Mouse (Mus musculus) gastrocnemius, postnatal 36 days (tissue): ENCODE data around the gene Asf1b. TPM values are rescaled to one million over a fixed set of nuclear protein-coding genes. Genes with fewer than 3 reads are reported as not detected.

Experiments
- DNase-seq, 2 experiments: peaks; one replicate each; pipeline ENCODE4 v3.0.0; 2022
- intact Hi-C: fragments of 180-260 bp; cut with DNase I; formaldehyde crosslinking; loops from one replicate; pipeline ENCODE4 v1.15.1; 2025
- long read RNA-seq, 2 experiments: library from polyadenylated mRNA; stranded (forward); transcript quantifications; one replicate each; pipeline ENCODE4 v2.0.0; 2021
- total RNA-seq, 2 experiments: library from RNA; stranded (reverse); gene quantifications; 2 replicates each; pipeline ENCODE4 v1.2.3; 2021

The Asf1b gene
- total RNA-seq = under 1 TPM; 0.42 to 0.71 TPM
- long read RNA-seq, experiment 1 = 0 reads
- long read RNA-seq, experiment 2, partial matches to known transcripts = 0 of 1 reads
- long read RNA-seq, experiment 2, other reads (novel, unspliced or antisense) = 0 of 1 reads

GRCm38 (mm10) chr8:83955106-83955957, at the start of gene Asf1b, which contains the start of gene Gm10644:
TSS of gene Asf1b (plus strand) at chr8:83955507.
TSS of gene Gm10644 (minus strand) at chr8:83955205.
- DNase-seq = peak; percentile 92 to 97
- intact Hi-C loops = loop anchor here (5.0 to 10.0 kb wide), 3 partner anchors 58 to 293 kb away; no protein-coding TSS in a partner anchor

DNA sequence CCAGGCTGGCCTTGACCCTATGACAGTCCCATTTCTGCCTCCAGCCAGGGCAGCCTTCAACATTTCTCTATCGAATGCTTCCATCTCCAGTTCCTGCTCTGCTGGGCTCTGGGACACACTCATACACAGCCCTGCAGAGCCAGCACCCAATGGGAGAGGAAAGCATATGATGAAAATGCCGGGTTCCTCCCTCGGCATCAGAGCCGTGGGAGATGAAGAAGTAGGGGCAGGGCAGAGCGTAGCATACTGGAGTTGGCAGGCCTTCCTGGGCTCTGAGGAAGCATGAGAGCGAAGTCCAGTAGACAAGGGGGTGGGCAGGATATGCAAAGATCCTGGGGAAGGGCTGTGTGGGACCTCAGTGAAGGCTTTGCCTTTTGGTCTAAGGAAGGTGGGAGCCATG, 46.7 kb upstream of the Asf1b start:
- intact Hi-C loops = no loop called here
- no peak for DNase-seq

GRCm38 (mm10) chr8:83909311-83909710, 46.0 kb upstream of the Asf1b start:
- intact Hi-C loops = no loop called here
- no peak for DNase-seq

DNA sequence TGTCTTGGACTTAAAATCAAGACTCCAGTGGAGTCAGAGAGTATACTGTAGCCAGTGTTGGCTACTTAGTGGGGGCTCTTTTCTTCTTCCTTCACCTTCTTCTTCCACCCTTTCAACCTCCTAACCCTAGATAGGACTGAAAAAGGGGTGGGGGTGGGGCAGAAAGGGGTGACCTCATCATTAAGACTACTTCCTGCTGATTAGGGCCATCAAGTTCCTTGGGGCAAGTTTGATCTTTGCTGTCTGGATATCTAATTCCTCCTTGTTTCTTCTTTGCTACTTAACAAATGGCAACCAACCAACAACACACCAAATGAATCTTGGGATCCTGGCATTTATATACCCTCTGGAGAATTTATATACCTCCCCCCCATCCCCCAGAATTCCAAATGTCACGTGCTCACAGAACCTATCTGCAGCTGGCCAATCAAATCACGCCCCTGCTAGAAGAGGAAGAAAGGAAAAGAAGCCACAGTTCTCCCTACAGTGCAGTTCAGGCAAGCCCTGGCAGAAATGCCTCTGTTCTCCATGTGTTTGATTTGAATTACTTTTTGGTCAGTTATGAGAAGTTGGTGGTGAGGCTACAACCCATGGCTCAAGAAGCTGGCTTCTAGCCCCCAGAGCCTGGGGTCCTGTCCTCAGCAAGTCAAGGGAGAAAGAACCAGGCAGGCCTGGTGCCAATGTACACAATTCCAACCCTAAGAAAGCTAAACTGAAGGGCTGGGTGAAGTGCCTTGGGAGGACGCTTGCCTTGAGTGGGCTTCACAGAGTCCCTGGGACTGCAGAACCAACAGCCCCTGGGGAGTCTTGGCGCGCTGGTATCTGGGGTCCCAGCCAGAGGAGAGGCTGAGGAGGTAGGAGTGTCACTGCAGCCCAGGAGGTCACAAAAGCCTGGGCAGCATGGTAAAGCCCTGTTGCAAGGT, 43.2 kb upstream of the Asf1b start:
- intact Hi-C loops = no loop called here
- no peak for DNase-seq

GRCm38 (mm10) chr8:83914232-83914631, 41.1 kb upstream of the Asf1b start:
- intact Hi-C loops = no loop called here
- DNase-seq = no peak

DNA sequence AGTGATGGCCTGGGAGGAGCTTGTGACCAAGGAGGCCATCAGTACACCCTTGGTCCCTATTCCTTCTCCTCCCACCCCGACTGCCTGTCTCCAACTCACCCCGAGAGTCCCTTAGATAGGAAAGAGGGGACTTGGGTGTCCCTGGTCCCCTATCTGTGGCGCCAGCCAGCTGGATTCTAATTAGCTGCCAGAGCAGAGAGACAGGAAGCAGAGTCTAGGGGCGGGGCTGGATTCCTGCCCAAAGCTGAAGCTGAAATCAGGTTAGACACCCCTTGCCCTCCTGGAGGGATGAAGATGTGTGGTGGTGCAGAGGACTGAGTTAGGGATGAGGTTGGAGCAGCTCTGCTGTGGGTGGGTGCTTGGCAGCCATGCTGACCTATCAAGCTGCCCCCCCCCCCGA, 40.4 kb upstream of the Asf1b start:
- DNase-seq = no peak
- intact Hi-C loops = no loop called here

DNA sequence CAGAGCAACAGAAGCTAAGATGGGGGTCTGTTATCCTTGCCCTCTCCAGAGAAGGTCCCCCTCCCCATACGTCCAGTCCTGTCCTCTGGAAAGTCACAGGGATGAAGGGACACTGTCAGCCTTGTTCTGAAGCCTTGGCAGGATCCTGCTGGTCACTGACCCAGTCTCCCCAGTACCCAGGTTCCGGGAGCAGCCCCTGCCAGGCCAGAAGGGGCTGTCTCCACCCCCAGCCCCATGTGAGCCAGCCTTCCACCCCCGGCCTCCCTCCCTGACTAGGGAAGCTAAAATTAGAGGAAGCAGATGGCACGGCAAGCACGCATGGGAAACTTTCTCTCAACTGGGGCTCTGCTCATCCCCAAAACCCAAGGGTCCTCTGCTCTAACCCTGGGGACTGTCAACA, 39.3 kb upstream of the Asf1b start:
- DNase-seq = no peak
- intact Hi-C loops = no loop called here

DNA sequence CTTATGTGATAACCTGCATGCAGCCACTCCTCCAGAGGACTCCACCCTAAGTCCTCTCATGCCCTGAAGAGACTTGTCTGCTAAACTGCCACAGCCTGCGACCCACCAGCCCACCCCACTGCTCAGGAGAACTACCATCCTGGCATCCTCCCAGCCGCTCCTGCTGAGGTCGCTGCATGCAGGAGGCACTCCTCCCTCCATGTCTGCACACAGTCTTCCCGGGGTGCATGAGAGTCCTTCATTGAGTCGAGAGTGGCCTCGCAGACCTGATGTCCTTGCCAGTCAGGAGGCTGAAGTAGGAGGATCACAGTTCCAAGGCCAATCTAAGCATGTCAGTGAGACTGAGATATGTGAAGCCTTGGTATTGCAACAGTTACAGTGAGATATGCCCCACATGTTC, 37.7 kb upstream of the Asf1b start:
- no peak for DNase-seq
- intact Hi-C loops = no loop called here

- DNase-seq = peak in 1 of 2 experiments; percentile 65
- intact Hi-C loops = no loop called here
Observed at GRCm38 (mm10) chr8:83921558-83921957, 33.7 kb upstream of the Asf1b start.

- intact Hi-C loops = no loop called here
- no peak for DNase-seq
Observed at GRCm38 (mm10) chr8:83922727-83923126, 32.6 kb upstream of the Asf1b start.

DNA sequence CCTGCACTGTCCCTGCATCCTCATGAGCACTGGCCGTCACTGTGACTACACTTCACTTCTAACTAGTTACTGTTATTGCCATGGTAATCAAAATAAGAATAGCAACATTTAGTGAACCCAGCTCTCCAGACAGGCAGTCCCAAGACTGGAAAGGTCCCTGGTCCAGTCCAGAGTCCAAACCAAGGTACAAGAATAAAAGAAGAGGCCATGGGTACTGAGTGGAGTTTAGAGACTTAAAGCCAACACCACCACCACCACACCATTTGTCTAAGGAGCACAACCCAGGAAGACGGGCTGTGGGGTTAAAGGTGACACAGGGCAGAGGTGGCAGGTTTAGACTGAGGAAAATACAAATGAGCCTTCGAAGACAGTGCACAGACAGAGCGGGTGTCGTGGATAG, 30.7 kb upstream of the Asf1b start:
- DNase-seq = no peak
- intact Hi-C loops = no loop called here

DNA sequence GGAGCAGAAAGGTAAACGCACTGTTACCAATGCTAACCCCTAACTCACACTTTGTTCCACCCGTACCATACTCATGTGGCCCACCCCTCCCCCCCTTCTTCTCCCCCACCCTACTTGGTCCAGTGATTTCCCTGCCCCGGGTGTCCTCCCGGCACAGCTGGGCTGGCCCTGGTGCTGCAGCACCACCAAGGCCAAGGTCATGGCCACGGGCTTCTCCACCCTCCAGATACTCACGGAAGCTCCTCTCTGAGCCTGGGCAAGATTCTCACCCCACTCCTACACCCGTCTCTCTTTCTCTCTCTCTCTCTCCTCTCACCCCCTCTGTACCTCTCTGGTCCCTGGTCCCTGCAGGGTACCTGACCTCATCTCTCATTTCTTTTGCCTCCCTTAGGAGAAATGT, 29.0 kb upstream of the Asf1b start:
- no peak for DNase-seq
- intact Hi-C loops = no loop called here

DNA sequence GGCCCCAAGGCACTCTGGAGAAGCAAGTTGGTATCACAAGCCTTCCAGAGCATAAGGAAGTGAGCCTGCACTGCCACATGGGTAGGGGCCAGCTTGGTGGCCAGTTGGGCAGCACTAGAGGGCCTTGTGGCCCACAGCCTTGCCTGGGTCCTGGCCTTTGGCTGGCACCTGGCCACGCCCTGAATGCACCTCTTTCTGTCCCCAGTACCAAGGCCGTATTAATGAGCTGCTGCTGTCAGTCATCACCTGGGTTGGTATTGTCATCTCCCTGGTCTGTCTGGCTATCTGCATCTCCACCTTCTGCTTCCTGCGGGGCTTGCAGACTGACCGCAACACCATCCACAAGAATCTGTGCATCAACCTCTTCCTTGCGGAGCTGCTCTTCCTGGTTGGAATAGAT, 21.1 kb upstream of the Asf1b start:
- intact Hi-C loops = no loop called here
- DNase-seq = peak in 1 of 2 experiments; percentile 8

DNA sequence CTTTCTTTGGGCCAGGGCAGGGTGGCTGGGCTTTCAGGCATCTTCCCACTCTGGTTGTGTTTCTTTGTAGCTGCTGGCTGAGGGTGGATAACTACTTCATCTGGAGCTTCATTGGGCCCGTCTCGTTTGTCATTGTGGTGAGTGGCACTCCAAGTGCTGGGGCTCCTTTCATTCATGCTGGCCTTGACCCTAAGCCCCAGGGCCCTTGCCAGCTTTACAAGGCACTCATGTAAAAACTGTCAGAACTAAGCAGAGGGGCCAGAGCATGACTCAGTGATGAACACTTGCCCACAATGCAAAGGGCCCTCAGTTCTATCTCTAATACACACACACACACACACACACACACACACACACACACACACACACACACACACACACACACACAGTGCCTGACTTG, 20.3 kb upstream of the Asf1b start:
- no peak for DNase-seq
- intact Hi-C loops = no loop called here

DNA sequence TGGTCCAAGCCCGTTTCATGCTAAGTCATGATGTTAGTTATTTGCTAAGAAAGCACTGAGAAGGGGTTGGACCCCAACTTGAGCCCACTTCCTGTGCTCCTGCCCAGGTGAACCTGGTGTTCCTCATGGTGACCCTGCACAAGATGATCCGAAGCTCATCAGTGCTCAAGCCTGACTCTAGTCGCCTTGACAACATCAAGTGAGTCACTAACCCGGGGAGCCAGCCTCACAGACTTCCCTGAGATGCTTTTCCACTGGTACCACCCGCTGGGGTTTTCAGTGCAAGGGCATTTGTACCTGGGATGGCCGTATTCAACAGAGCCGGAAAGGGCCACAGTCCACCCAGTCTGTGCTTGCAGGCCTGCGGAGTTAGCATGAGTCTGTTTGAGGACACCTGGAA, 19.9 kb upstream of the Asf1b start:
- DNase-seq = no peak
- intact Hi-C loops = no loop called here

DNA sequence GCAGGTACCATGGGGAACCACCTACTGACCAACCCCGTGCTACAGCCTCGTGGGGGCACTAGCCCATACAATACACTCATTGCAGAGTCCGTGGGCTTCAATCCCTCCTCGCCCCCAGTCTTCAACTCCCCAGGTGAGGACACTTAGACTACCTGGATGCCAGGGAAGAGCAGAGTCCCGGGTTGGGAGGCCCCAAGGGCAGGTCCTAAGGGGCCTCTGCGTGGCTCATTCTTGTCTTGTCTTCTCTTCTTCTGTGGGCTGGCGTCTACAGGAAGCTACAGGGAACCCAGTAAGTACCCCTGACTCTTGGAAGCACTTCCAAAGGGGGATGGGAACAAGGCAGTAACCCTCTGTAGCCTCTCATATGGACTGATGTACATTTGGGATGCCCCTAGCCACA, 17.7 kb upstream of the Asf1b start:
- intact Hi-C loops = no loop called here
- peak in 1 of 2 experiments; percentile 8 for DNase-seq

- intact Hi-C loops = no loop called here
- peak in 1 of 2 experiments; percentile 13 for DNase-seq
Observed at GRCm38 (mm10) chr8:83938330-83938729, 17.0 kb upstream of the Asf1b start.

DNA sequence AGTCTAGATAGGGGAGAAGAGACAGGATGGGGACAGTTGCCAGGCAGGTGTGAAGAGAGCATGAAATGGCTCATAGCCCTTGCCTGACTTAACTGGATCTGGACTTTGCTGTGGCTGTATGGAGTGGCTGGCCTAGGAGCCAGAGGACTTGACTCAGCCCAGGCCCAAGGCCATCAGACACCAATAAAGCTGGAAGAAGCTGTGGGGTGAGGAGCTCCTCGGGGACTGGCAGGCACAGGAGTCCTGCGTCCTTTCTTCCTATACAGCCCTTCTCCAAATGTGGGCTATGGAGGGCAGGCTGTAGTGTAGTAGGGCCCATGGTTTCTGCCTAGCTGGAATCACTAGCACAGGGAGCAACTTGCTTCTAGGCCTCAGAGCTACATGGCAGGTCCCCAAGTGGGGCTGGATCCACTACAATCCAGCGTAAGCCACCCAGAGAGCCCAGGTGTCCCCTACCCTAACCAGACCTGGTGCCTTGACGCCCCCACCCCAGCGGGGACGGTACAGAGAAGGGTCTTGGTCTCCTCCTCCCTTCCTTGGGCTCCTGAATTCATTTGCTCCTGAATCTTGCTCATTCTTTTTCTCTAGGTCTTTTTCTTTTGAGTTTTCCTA, 14.1 kb upstream of the Asf1b start:
- DNase-seq = no peak
- intact Hi-C loops = no loop called here

GRCm38 (mm10) chr8:83942446-83942845, 12.9 kb upstream of the Asf1b start:
- intact Hi-C loops = no loop called here

GRCm38 (mm10) chr8:83945540-83945939, 9.8 kb upstream of the Asf1b start:
- intact Hi-C loops = no loop called here
- no peak for DNase-seq

More at GRCm38 (mm10) chr8:83942446-83942845, 12.9 kb upstream of the Asf1b start:
- DNase-seq = no peak

DNA sequence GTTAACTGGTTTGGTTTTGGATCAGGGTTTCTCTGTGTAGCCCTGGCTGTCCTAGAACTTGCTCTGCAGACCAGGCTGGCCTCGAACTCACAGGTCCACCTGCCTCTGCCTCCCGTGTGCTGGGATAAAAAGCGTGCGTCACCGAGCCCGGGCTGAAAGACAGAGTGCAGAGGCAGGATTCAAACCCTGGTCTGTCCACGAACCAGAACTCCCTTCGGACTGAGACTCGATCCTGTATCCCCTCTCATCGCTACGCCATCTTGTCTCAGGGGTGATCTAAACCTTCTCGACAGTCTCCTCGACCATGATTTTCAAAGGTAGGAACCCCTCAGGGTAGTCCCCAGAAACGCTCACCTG, 580 bp upstream of the Asf1b start:
- intact Hi-C loops = loop anchor here (5.0 to 10.0 kb wide), 3 partner anchors 57 to 292 kb away; no protein-coding TSS in a partner anchor
- DNase-seq = no peak
